Mouse (Mus musculus) testis, adult 2 months (tissue): ENCODE results near the gene P4ha2. TPM values are rescaled to one million over a fixed set of nuclear protein-coding genes. Genes with fewer than 3 reads are reported as not detected.

Source experiments
- H3K27ac ChIP-seq: fragments of 200-500 bp; 2 replicates; pipeline ENCODE4 v1.5.1; 2012; ENCODE audit warnings: low read depth, low read length; ENCODE audit not compliant: control insufficient read depth, insufficient read depth
- H3K27me3 ChIP-seq: fragments of 200-500 bp; 2 replicates; pipeline ENCODE4 v1.6.1; 2012; ENCODE audit warnings: mild to moderate bottlenecking, low read length, moderate library complexity; ENCODE audit not compliant: control insufficient read depth, insufficient read depth
- H3K36me3 ChIP-seq: fragments of 200-500 bp; 2 replicates; pipeline ENCODE4 v1.6.1; 2012; ENCODE audit warnings: mild to moderate bottlenecking, low read length; ENCODE audit not compliant: control insufficient read depth, insufficient read depth
- H3K4me1 ChIP-seq: fragments of 200-500 bp; 2 replicates; pipeline ENCODE4 v1.6.1; 2012; ENCODE audit warnings: low read length; ENCODE audit not compliant: control insufficient read depth, insufficient read depth
- H3K4me3 ChIP-seq: fragments of 200-500 bp; 2 replicates; pipeline ENCODE4 v1.5.1; 2012; ENCODE audit warnings: low read depth, mild to moderate bottlenecking, low read length, moderate library complexity, mixed read lengths; ENCODE audit not compliant: control insufficient read depth
- CTCF ChIP-seq: fragments of 200-500 bp; IDR thresholded peaks from 2 replicates; pipeline ENCODE4 v1.5.1; 2012; ENCODE audit warnings: low read depth, mild to moderate bottlenecking, inconsistent platforms, low read length, moderate library complexity; ENCODE audit not compliant: control insufficient read depth, insufficient read depth, insufficient replicate concordance
- POLR2A ChIP-seq: fragments of 200-500 bp; IDR thresholded peaks from 2 replicates; pipeline ENCODE4 v1.6.1; 2012; ENCODE audit warnings: low read depth, mild to moderate bottlenecking, inconsistent platforms, low read length, moderate library complexity; ENCODE audit not compliant: control insufficient read depth
- polyA plus RNA-seq: library from polyadenylated mRNA; depleted of rRNA; stranded (reverse); fragments of >200 nt; gene quantifications from 2 replicates; pipeline ENCODE4 v1.2.3, GENCODE M21; 2012

Gene P4ha2
- polyA plus RNA-seq, 1 experiment: 7.8 TPM

- no peak overlapping the region for H3K4me3 ChIP-seq
- no peaks in the 10 kb centered on the region for H3K27me3 ChIP-seq
- TF ChIP-seq POLR2A (no peak), CTCF (no peak)
- no peak overlapping the region for H3K27ac ChIP-seq
- H3K36me3 ChIP-seq: no peaks in the 10 kb centered on the region
- no peaks in the 10 kb centered on the region; the same call in 1 of the 2 replicates for H3K4me1 ChIP-seq
Observed at GRCm38 (mm10) chr11:54057428-54057827, 42.5 kb upstream of the P4ha2 start.

GRCm38 (mm10) chr11:54058056-54058617, 41.8 kb upstream of the P4ha2 start:
- Histone ChIP-seq H3K4me1 (no peaks in the 10 kb centered on the region; the same call in 1 of the 2 replicates), H3K36me3 (no peaks in the 10 kb centered on the region), H3K4me3 (no peak overlapping the region), H3K27me3 (no peaks in the 10 kb centered on the region), H3K27ac (no peak overlapping the region)
- TF ChIP-seq CTCF (no peak), POLR2A (no peak)

GRCm38 (mm10) chr11:54058643-54059042, 41.3 kb upstream of the P4ha2 start:
- H3K36me3 ChIP-seq: no peaks in the 10 kb centered on the region
- no peak for TF ChIP-seq CTCF
- no peak for TF ChIP-seq POLR2A
- H3K4me1 ChIP-seq: no peaks in the 10 kb centered on the region; the same call in none of the 2 replicates

GRCm38 (mm10) chr11:54059526-54059925, 40.4 kb upstream of the P4ha2 start:
- H3K36me3 ChIP-seq: no peaks in the 10 kb centered on the region
- H3K4me3 ChIP-seq: no peak overlapping the region
- no peaks in the 10 kb centered on the region for H3K27me3 ChIP-seq
- TF ChIP-seq POLR2A (no peak), CTCF (no peak)
- no peaks in the 10 kb centered on the region; the same call in none of the 2 replicates for H3K4me1 ChIP-seq
- no peak overlapping the region for H3K27ac ChIP-seq

More at GRCm38 (mm10) chr11:54058643-54059042, 41.3 kb upstream of the P4ha2 start:
- Histone ChIP-seq H3K27ac (no peak overlapping the region), H3K27me3 (no peaks in the 10 kb centered on the region), H3K4me3 (no peak overlapping the region)

- no peak for TF ChIP-seq POLR2A
- no peak for TF ChIP-seq CTCF
- Histone ChIP-seq H3K4me1 (no peaks in the 10 kb centered on the region; the same call in none of the 2 replicates), H3K27me3 (no peaks in the 10 kb centered on the region), H3K4me3 (no peak overlapping the region), H3K27ac (no peak overlapping the region), H3K36me3 (no peaks in the 10 kb centered on the region)
Observed at GRCm38 (mm10) chr11:54060316-54060715, 39.6 kb upstream of the P4ha2 start.

GRCm38 (mm10) chr11:54062086-54062752, 37.7 kb upstream of the P4ha2 start:
- Histone ChIP-seq H3K36me3 (no peaks in the 10 kb centered on the region), H3K27me3 (no peaks in the 10 kb centered on the region), H3K4me3 (no peak overlapping the region), H3K27ac (no peak overlapping the region), H3K4me1 (no peaks in the 10 kb centered on the region; the same call in none of the 2 replicates)
- TF ChIP-seq POLR2A (no peak), CTCF (no peak)

GRCm38 (mm10) chr11:54062753-54063471, 37.0 kb upstream of the P4ha2 start:
- no peak overlapping the region for H3K27ac ChIP-seq
- H3K4me1 ChIP-seq: no peaks in the 10 kb centered on the region; the same call in none of the 2 replicates
- TF ChIP-seq POLR2A: no peak
- no peak for TF ChIP-seq CTCF
- no peaks in the 10 kb centered on the region for H3K36me3 ChIP-seq
- H3K4me3 ChIP-seq: no peak overlapping the region
- H3K27me3 ChIP-seq: no peaks in the 10 kb centered on the region
